Mouse (Mus musculus) heart, postnatal 14 days (tissue): ENCODE measurements around the gene Rpl5. TPM values are rescaled to one million over a fixed set of nuclear protein-coding genes. Genes with fewer than 3 reads are reported as not detected.

Experiments
- DNase-seq, 2 experiments: peaks; one replicate each; pipeline ENCODE4 v3.0.0; 2021 to 2022
- intact Hi-C: fragments of 180-260 bp; cut with DNase I; formaldehyde crosslinking; loops from one replicate; pipeline ENCODE4 v1.15.1; 2025
- long read RNA-seq, 2 experiments: library from polyadenylated mRNA; stranded (forward); transcript quantifications; one replicate each; pipeline ENCODE4 v2.0.0; 2021
- total RNA-seq, 2 experiments: library from RNA; stranded (reverse); gene quantifications; 2 replicates each; pipeline ENCODE4 v1.2.3; 2021

Gene Rpl5
- total RNA-seq, result 10 to 100 TPM; 42.3 to 42.5 TPM
- long read RNA-seq, experiment 1, transcript Rpl5-204 (3 exons, 1,024 nt), result major isoform, 184 of 253 reads
- long read RNA-seq, experiment 1, transcript Rpl5-201 (8 exons, 2,045 nt), result minor isoform, 60 of 253 reads
- long read RNA-seq, experiment 1, partial matches to known transcripts, result 5 of 253 reads
- long read RNA-seq, experiment 1, other reads (novel, unspliced or antisense), result 1 of 253 reads
- long read RNA-seq, experiment 2, transcript Rpl5-204 (3 exons, 1,024 nt), result major isoform, 263 of 316 reads
- long read RNA-seq, experiment 2, transcript Rpl5-201 (8 exons, 2,045 nt), result minor isoform, 47 of 316 reads
- long read RNA-seq, experiment 2, partial matches to known transcripts, result 5 of 316 reads
- long read RNA-seq, experiment 2, other reads (novel, unspliced or antisense), result 1 of 316 reads

DNA sequence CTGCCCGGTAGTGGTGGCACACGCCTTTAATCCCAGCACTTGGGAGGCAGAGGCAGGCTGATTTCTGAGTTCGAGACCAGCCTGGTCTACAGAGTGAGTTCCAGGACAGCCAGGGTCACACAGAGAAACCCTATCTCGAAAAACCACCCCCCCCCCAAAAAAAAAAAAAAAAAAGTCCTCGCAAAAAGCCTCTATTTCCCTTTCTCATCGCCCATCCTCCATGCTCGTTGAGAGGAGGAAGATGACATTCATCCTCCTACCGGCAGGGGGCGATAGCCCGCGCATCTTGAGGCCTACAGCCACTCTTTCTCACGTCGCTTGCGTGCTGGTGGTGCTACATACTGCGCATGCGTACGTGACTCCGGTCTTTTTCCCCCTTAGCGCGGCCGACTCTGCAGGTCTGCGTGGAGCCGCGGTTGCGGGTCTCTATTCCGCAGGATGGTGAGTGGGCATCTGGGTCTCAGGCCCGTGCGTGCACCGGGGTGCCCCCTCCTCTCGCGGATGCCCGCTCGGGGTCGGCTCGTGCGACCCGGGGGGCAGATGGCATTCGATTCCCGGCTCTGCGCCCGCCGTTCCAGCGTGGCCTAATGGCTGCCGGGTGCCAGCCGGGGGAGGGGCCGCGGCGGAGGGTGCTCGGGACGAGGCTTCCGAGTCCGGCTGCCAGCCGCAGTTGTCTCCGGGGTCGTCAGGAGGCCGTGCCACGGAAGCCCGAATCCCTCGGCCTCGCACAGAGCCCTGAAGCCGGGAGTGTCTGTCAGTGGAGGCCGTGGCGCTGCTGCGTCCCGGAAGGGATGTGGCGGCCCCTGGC is at the start of gene Rpl5:
Gene Rpl5 (plus strand): TSS at position 297 of the 808 bp plus-strand sequence.
- intact Hi-C loops, result loop anchor here (2.0 kb wide), 1 partner anchor 32 kb away; no protein-coding TSS in a partner anchor
- peak; percentile 94 to 96 for DNase-seq

DNA sequence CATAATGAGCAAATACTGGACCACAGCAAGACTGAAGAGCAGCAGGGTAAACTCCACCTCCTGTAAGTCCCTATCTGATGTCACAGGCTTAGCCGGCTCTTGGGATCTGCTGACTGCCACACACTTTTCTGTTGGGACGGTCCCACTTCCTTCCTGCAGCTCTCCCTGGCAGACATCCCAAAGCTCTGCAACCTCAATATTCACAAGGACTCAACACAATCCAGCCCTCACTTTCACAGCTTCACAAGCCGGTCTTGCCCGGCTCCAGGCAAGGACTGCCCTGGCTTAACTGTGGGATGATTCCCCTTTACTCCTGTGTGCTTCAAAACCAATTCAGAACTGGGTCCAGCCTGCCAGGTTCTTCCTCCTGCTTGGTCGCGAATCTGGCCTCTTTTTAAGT is 46.5 kb upstream of the Rpl5 start:
- peak; percentile 51 to 56 for DNase-seq
- intact Hi-C loops, result no loop called here

DNA sequence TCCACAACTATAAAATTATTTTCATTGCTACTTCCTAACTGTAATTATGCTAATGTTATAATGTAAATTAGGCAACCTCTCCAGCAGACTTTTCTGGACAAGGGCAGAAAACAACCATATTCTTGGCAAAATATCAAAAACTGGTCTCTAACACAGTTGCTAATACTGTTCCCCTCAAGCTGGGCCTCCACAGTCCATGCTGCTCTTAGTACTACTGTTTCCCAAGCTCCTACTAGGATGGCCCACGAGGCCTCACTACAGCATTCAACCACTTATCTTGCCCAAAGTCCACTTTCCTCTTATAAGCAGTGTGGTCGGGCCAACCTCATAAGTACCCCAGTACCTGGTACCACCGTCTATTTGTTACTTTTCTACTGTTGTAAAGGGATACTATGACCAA is 45.7 kb upstream of the Rpl5 start:
- intact Hi-C loops, result no loop called here
- DNase-seq, result no peak

GRCm38 (mm10) chr5:107855546-107855945 is 44.8 kb upstream of the Rpl5 start:
- intact Hi-C loops, result no loop called here
- no peak for DNase-seq

- DNase-seq, result no peak
- intact Hi-C loops, result no loop called here
Measured at GRCm38 (mm10) chr5:107858963-107859362, 41.3 kb upstream of the Rpl5 start.

DNA sequence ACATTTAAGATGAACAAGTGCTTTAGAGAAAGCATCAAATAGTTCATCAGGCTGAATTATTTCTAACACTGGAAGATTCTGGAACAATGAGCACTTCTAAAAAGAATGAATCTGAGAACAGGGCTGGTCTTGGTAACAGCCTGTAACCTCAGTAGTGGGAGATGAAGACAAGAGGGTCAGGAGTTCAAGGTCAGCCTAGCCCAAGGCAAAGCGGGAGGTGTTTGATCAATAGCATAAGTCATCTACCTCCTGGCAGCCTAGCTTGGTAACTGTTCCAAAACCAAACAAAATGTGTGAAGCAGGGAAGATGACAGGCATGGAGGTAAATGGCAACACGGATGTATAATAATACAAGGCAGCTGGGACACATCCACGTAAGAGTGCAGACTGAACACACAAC is 36.3 kb upstream of the Rpl5 start:
- intact Hi-C loops, result no loop called here

DNA sequence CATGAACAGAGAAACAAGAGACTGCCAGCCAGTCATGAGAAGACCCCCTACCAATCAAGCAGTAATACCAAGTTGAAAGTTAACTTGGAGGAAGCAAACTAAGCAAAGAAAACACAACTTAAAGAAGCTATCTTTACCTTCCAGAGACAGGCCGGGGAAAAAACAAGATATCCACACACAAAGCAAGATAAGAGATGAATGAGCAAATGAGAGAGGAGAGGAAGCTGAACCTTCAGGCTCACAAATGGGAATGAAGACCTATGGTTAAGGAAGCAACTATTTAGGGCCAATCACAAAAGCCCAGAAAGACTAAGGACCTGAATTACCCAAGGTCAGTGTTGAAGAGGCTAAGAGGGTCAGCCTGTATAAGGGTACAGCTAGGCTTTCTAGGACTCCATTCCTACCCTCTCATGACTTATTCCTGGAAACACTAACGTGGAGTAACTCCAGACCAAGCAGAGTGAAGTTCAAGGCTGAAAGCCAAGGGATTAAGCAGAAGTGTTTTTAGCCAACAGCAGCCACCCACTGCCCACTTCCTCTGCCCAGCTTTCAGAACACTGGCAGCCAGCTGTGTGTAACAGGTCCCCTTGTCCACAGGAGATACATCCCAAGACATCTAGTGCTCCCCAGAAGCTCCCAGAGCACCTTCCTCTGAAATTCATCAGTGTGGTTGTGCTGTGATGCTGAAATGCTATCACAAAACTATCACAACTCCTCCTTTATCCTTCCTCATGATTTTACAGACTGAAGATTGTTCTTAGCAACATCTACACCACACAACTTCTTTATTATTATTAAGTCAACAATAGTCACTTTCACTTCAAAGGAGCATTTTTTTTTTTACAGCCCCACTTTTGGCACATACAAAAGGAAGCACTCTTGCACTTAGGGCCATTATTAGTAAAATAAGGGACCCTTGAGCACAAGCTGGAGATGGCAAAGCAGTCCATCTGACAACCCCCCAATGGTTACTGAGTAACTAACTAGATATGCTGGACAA is 33.9 kb upstream of the Rpl5 start:
- intact Hi-C loops, result loop anchor here (5.0 kb wide), 1 partner anchor 74 kb away; no protein-coding TSS in a partner anchor
- peak in 1 of 2 experiments; percentile 7 for DNase-seq

More for the DNA sequence above, 36.3 kb upstream of the Rpl5 start:
- DNase-seq, result no peak

DNA sequence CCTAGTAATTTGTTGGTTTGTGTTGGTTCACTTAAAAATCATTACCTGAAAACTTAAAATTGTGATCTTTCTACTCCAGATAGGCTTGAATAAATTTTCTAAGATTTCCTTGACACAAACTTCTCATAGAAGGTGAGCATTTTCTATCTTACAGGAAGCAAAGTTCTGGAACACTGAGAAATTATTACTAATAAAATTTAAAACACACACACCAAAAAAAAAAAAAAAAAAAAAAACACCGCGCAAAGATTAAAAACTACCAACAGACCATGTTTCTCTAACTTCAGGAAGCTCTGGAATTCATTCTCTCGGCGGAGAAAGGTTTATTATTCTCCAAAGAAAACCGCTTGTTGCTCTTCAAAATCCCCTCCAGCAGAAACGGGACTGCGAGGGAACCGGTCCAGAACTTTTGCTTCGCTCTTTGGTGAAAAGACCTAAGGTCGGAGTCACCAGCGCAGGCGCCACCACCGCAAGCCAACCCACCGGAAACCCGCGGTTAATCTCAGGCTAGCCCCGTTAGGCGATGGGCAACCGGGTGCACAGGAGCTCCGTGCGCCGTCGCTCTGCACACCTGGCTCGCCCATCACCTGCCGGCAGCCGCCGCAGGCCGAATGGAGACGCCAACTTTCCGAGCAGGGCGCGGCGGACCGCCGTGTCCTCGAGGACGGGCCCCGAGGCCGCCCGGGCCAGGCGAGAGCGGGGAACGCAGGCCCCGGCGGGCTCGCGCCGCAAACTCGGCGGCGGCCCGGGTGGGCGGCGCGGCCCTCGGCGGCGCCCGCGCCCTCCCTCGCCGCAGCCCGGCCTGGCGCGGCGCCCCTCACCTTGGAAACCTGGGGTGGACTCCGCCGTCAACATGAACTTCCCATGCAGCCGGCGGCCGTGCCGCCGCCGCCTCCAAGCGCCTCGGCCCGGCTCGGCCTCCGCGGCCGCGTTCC is 32.1 kb upstream of the Rpl5 start:
- DNase-seq, result peak; percentile 66 to 72
- intact Hi-C loops, result loop anchor here (2.0 to 5.0 kb wide), 2 partner anchors 33 to 76 kb away; partner anchors contain the start of gene Rpl5

GRCm38 (mm10) chr5:107868905-107869424 is 31.3 kb upstream of the Rpl5 start:
- peak; percentile 93 to 95 for DNase-seq
- intact Hi-C loops, result loop anchor here (2.0 to 5.0 kb wide), 2 partner anchors 32 to 77 kb away; partner anchors contain the start of gene Rpl5

DNA sequence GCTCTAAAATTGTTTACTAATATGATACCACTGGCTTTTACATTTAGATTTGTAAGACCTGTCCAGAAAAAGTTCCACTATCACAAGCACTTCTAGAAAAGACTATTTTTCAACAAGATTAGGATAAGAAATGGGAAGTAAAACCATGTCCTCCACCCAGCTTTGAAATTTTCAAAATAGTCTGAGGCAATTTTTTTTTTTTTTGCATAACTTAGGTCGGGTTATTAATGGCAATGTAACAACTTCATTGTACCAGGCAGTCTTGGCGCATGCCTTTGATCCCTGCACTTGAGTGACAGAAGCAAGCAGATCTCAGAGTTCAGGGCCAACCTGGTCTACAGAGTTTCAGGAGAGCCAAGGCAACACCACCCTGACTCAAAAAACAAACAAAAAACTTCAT is 30.6 kb upstream of the Rpl5 start:
- intact Hi-C loops, result loop anchor here (2.0 to 5.0 kb wide), 2 partner anchors 31 to 77 kb away; partner anchors contain the start of gene Rpl5
- no peak for DNase-seq

GRCm38 (mm10) chr5:107873330-107873729 is 27.0 kb upstream of the Rpl5 start:
- intact Hi-C loops, result no loop called here
- DNase-seq, result no peak

DNA sequence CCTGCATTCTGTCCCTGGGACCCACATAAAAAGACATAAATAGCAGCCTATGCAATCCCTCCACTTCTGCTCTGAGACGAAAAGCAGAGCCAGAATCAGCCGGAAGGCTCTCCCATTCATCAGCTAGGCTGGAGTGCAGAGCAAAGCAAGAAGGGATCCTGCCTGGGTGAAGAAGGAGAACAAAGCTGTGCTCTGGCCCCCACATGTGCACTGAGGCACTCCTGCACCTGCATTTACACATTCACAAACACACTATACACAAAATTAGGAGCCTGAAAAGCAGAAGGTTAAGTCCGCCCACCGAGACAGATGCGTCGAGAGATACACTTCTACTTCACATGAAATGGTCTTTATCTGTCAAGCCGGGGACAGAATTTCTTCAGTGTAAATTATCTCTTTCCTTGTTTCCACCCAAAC is 26.4 kb upstream of the Rpl5 start:
- DNase-seq, result peak in 1 of 2 experiments; percentile 6

GRCm38 (mm10) chr5:107874561-107875260 is 25.6 kb upstream of the Rpl5 start, which contains the start of gene Evi5:
Gene Evi5, minus strand, starts transcription at chr5:107875107.
- intact Hi-C loops, result no loop called here
- DNase-seq, result no peak

More for the DNA sequence above, 26.4 kb upstream of the Rpl5 start:
- intact Hi-C loops, result no loop called here

GRCm38 (mm10) chr5:107875261-107875611 is 25.1 kb upstream of the Rpl5 start:
- DNase-seq, result no peak
- intact Hi-C loops, result no loop called here

DNA sequence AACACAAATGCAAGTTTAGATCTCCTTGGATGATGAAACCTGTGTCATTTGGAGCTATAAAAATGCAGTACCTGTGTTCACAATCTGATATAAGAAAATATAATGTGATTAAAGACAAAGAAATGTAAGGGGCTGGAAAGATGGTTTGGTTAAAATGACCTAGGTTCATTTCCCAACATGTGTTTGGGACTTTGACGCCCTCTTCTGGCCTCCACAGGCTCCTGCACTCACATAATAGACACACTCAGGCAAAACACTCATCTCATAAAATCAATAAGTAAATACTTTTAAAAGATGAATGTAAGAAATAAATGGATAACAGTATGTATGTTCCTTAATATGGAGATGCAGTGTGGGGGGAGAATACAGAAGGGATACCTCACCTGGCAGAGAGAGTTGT is 23.2 kb upstream of the Rpl5 start:
- intact Hi-C loops, result no loop called here
- no peak for DNase-seq

DNA sequence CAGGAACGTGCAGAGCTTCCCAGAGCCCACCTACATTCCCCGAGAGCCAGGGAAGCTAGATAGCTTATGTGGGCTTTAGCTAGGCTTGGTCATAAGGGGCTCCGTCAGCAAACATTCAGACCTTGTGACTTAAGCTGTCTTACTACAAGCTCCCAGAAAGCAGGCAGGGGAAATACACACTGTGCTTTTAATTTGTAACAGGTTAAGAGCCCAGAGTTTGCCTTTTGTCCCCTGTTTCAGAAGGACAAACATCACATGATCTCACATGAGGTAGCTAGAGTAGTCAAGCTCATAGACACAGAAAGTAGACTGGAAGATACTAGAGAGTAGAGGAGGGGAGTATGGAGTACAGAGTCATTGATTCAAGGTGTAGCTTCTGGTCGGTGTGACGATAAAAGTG is 19.6 kb upstream of the Rpl5 start:
- DNase-seq, result no peak
- intact Hi-C loops, result no loop called here

DNA sequence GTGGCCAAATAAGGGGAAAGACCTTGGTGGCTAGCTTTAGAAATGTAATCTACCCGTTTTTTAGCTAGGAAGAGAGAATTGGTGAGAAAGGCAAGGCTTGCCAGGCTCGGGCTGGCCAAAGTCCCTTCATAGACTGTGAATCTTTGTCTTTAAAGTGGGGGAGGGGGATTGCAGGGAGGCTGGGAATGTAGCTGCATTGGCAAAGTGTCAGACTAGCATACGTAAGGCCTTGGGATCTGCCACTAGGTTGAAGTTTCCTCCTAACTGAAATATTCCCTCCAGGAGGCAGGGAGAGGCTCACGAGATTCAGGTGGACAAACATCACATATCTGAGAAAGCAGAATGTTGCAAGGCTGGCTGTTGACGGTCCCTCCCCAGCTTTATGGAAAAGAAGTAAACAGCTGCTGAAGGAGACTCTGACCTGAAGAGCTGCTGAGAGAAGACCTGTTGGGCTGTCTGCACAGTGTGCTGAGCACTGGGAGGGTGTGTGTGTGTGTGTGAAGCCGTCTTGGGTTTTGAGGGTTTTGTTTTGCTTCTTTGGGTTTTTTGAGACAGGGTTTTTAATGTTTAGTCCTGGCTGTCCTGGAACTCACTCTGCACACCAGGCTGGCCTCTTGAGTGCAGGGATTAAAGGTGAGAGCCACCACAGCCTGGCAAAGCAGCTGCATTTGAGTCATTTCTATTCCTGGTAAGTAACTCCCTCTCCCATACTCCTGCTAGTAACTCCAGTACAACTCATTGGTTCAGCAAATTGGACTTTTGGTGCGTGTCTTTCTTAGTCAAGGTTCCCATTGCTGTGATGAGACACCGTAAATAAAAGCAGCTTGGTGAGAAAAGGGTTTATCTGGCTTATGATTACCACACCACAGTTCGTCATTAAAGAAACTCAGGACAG is 10.1 kb upstream of the Rpl5 start:
- intact Hi-C loops, result loop anchor here (2.0 to 5.0 kb wide), 2 partner anchors 103 to 278 kb away; no protein-coding TSS in a partner anchor
- no peak for DNase-seq
